Mouse (Mus musculus): ENCODE measurements around the gene Sec14l5.
A peak's percentile ranks its signal among the peaks of the same experiment; 100 is the strongest.
"Not testable (repeated sequence)": the region's sequence is repeated elsewhere in the genome, so short reads cannot be mapped to it uniquely, and the experiment has no call there.

Sec14l5 gene

GRCm38 (mm10) chr16:5214126-5214525, 67.2 kb downstream of the Sec14l5 start:
- DNase-seq (ENCODE audit: low read depth, low spot score) = no peak

- no peak for DNase-seq (ENCODE audit: low read depth, low spot score)
These were observed 69.8 kb downstream of the Sec14l5 start for GRCm38 (mm10) chr16:5216686-5217085.

- DNase-seq (ENCODE audit: low read depth, low spot score) = no peak
These were observed 70.6 kb downstream of the Sec14l5 start for GRCm38 (mm10) chr16:5217341-5218133.

- no peak for DNase-seq (ENCODE audit: low read depth, low spot score)
These were observed 74.5 kb downstream of the Sec14l5 start for GRCm38 (mm10) chr16:5221403-5221802.

GRCm38 (mm10) chr16:5222140-5222539, 75.2 kb downstream of the Sec14l5 start, which contains the start of gene AU021092:
TSS of gene AU021092 (minus strand) at chr16:5222299.
- no peak for DNase-seq (ENCODE audit: low read depth, low spot score)

- not testable (repeated sequence) for DNase-seq (ENCODE audit: low read depth, low spot score)
These were observed 79.6 kb downstream of the Sec14l5 start for GRCm38 (mm10) chr16:5226534-5226933.

GRCm38 (mm10) chr16:5227501-5227900, 80.6 kb downstream of the Sec14l5 start:
- DNase-seq (ENCODE audit: low read depth, low spot score) = not testable (repeated sequence)

- DNase-seq (ENCODE audit: low read depth, low spot score) = not testable (repeated sequence)
These were observed 81.2 kb downstream of the Sec14l5 start for GRCm38 (mm10) chr16:5228103-5228502.

GRCm38 (mm10) chr16:5232982-5233381, 86.1 kb downstream of the Sec14l5 start:
- DNase-seq (ENCODE audit: low read depth, low spot score) = no peak

GRCm38 (mm10) chr16:5233418-5234313, 86.8 kb downstream of the Sec14l5 start, which contains the start of gene Alg1:
TSS of gene Alg1 (plus strand) at chr16:5233621.
- DNase-seq (ENCODE audit: low read depth, low spot score) = peak; percentile 89

All from embryo, embryonic 11.5 days (tissue).